Comparison of ENCODE assay signal across 8 mouse cellular contexts in genomic region chr19:21271741-21272654, GRCm38 (mm10). TPM values are rescaled to one million over a fixed set of nuclear protein-coding genes. Genes with fewer than 3 reads are reported as not detected.
A peak's percentile ranks its signal among the peaks of the same experiment; 100 is the strongest.
DNase-seq lines count a peak whose midpoint lies in the region; ATAC-seq and TF ChIP-seq lines count a peak whose summit lies in the region.

Gene Zfand5 (plus strand): TSS chr19:21272278.

- under 1% methylated on average over 115 of the region's 118 CpGs for WGBS in heart, embryonic 10.5 days
- WGBS in kidney, embryonic 15.5 days: under 1% methylated on average over 106 of the region's 118 CpGs

- peak; percentile 98 for TF ChIP-seq POLR2A in bone marrow macrophage, adult 2 months (IDR thresholded peaks at IDR 0.05; ENCODE audit: borderline replicate concordance, low read depth, low read length)
- TF ChIP-seq POLR2A in embryonic fibroblast, embryonic 13.5 days (IDR thresholded peaks at IDR 0.05; ENCODE audit: low read depth, low read length): peak; percentile 100

- H3K4me3 ChIP-seq in bone marrow macrophage, adult 2 months (ENCODE audit: insufficient read depth, low read length): peak within 1 kb of the TSS; percentile 98
- peak within 1 kb of the TSS; percentile 100 for H3K4me3 ChIP-seq in embryonic fibroblast, embryonic 13.5 days (ENCODE audit: insufficient read depth, low read length)
- peak within 1 kb of the TSS; percentile 91 for H3K4me3 ChIP-seq in heart, embryonic 10.5 days
- peak within 1 kb of the TSS; percentile 94 for H3K4me3 ChIP-seq in kidney, embryonic 15.5 days (replicated peaks)

- DNase-seq in A20 (ENCODE audit: low read depth, low spot score): peak; percentile 95
- DNase-seq in heart, embryonic 10.5 days (ENCODE audit: low spot score): peak; percentile 98
- DNase-seq in liver: peak; percentile 100
- DNase-seq in spleen, postnatal 4 days (ENCODE audit: low spot score in 2 of 2): peak; percentile 99 to 100

- peak within 1 kb of the TSS; percentile 97 for H3K27ac ChIP-seq in bone marrow macrophage, adult 2 months (ENCODE audit: insufficient read depth, low read depth, low read length)
- peak within 1 kb of the TSS; percentile 99 for H3K27ac ChIP-seq in embryonic fibroblast, embryonic 13.5 days (ENCODE audit: insufficient read depth, low read length)
- H3K27ac ChIP-seq in heart, embryonic 10.5 days: peak within 1 kb of the TSS; percentile 99
- H3K27ac ChIP-seq in kidney, embryonic 15.5 days: peak within 1 kb of the TSS; percentile 100

- peaks cover 7% of the 10 kb centered on the region for H3K4me1 ChIP-seq in bone marrow macrophage, adult 2 months (ENCODE audit: control insufficient read depth, insufficient read depth, low read length)
- peaks cover 3% of the 10 kb centered on the region; the same call in 1 of the 2 replicates for H3K4me1 ChIP-seq in embryonic fibroblast, embryonic 13.5 days (ENCODE audit: control insufficient read depth, insufficient read depth, low read length)
- H3K4me1 ChIP-seq in heart, embryonic 10.5 days: 0 out of 2 replicates have a peak, but pooled peaks cover 5% of the 10 kb centered on the region
- H3K4me1 ChIP-seq in kidney, embryonic 15.5 days: peaks cover 12% of the 10 kb centered on the region

- peaks cover 4% of the 10 kb centered on the region for H3K36me3 ChIP-seq in heart, embryonic 10.5 days
- H3K36me3 ChIP-seq in kidney, embryonic 15.5 days: peaks cover 8% of the 10 kb centered on the region

- H3K9me3 ChIP-seq in heart, embryonic 10.5 days: no peaks in the 10 kb centered on the region
- H3K9me3 ChIP-seq in kidney, embryonic 15.5 days (replicated peaks): no peaks in the 10 kb centered on the region

- no peaks in the 10 kb centered on the region for H3K27me3 ChIP-seq in heart, embryonic 10.5 days (ENCODE audit: insufficient read depth, poor library complexity, severe bottlenecking)
- no peaks in the 10 kb centered on the region for H3K27me3 ChIP-seq in kidney, embryonic 15.5 days

- H3K9ac ChIP-seq in kidney, embryonic 15.5 days: peak within 1 kb of the TSS; percentile 96

- peak; percentile 96 for ATAC-seq in kidney, embryonic 15.5 days (replicated peaks; ENCODE audit: low FRiP score)
- peak; percentile 84 for ATAC-seq in monocyte, adult 5-6 weeks (replicated peaks; ENCODE audit: insufficient number of reproducible peaks, low FRiP score, low TSS enrichment, poor library complexity, severe bottlenecking)

- peak within 1 kb of the TSS; percentile 65 for H3K4me2 ChIP-seq in kidney, embryonic 15.5 days

- TF ChIP-seq CTCF in bone marrow macrophage, adult 2 months (IDR thresholded peaks at IDR 0.05; ENCODE audit: low read depth, low read length): no peak
- no peak for TF ChIP-seq CTCF in embryonic fibroblast, embryonic 13.5 days (IDR thresholded peaks at IDR 0.05; ENCODE audit: borderline replicate concordance, insufficient read depth, low read length)

RNA-seq across cellular contexts. Expression of gene Zfand5, which starts in this region (rescaled TPM):
- polyA plus RNA-seq in bone marrow macrophage, adult 2 months (2012; ENCODE audit: insufficient read depth, insufficient read length, missing spikeins): 109 and 121 TPM in 2 replicates
- polyA plus RNA-seq in embryonic fibroblast, embryonic 13.5 days (2011; ENCODE audit: insufficient read length, low read depth, missing spikeins): 66.0 and 87.6 TPM in 2 replicates
- polyA plus RNA-seq in heart, embryonic 10.5 days (2016; fragmentation: Nextera tagmentation; extraction: Ambion mirVana): 85.7 and 90.0 TPM in 2 replicates
- 88.1 and 104 TPM in 2 replicates for polyA plus RNA-seq in kidney, embryonic 15.5 days (2015; fragmentation: Nextera tagmentation; extraction: Ambion mirVana)
- total RNA-seq in monocyte, adult 5-6 weeks (2017): 376 to 477 TPM (median 405 TPM) in 3 replicates

Comparison
In these comparisons a context has a peak if more than half of its experiments do, and no peak if none do; other contexts are left out.
1. Peak in every context shown above with its lines: DNase-seq, ATAC-seq, H3K4me3 ChIP-seq and H3K27ac ChIP-seq.